Mouse (Mus musculus) G1E (cell line): ENCODE results near the gene Edc4.

ENCODE experiments used
- CTCF ChIP-seq: IDR thresholded peaks from 2 replicates; pipeline ENCODE4 v1.5.1; 2012; ENCODE audit warnings: low read depth, low read length, inconsistent platforms, mixed read lengths
- GATA1 ChIP-seq: IDR thresholded peaks from 2 replicates; pipeline ENCODE4 v1.6.1; 2012; ENCODE audit warnings: borderline replicate concordance, low read length, inconsistent platforms, mixed read lengths
- GATA2 ChIP-seq: IDR thresholded peaks from 2 replicates; pipeline ENCODE4 v1.6.1; 2012; ENCODE audit warnings: low read depth, low read length, inconsistent platforms, borderline replicate concordance
- POLR2AphosphoS5 ChIP-seq: IDR thresholded peaks from 2 replicates; pipeline ENCODE4 v1.6.1; 2012; ENCODE audit warnings: low read depth, low read length, inconsistent platforms; ENCODE audit not compliant: insufficient replicate concordance
- TAL1 ChIP-seq: conservative IDR thresholded peaks from 2 replicates; pipeline ENCODE4 v1.6.1; 2012; ENCODE audit warnings: low read depth, low read length, inconsistent platforms, mixed read lengths

GRCm38 (mm10) chr8:105930602-105931001, 49.9 kb downstream of the Edc4 start:
- TF ChIP-seq CTCF (peak; percentile 89), GATA1 (no peak), GATA2 (no peak), TAL1 (no peak), POLR2AphosphoS5 (no peak)
